Mouse (Mus musculus) bone marrow, adult 2 months (tissue): ENCODE data around the gene Gm49396. TPM values are rescaled to one million over a fixed set of nuclear protein-coding genes. Genes with fewer than 3 reads are reported as not detected.

Source experiments
- H3K27ac ChIP-seq: fragments of 200-500 bp; 2 replicates; pipeline ENCODE4 v1.5.1; 2012; ENCODE audit warnings: low read depth, mild to moderate bottlenecking, control low read depth, inconsistent platforms, low read length; ENCODE audit not compliant: control insufficient read depth, poor library complexity, insufficient read depth
- H3K4me1 ChIP-seq: fragments of 200-500 bp; 2 replicates; pipeline ENCODE4 v1.6.1; 2011; ENCODE audit warnings: low read length; ENCODE audit not compliant: control insufficient read depth, insufficient read depth
- H3K4me3 ChIP-seq: fragments of 200-500 bp; replicated peaks from 2 replicates; pipeline ENCODE3; 2011; ENCODE audit warnings: mild to moderate bottlenecking, low read depth, low read length, control low read depth; ENCODE audit not compliant: control insufficient read depth
- CTCF ChIP-seq: fragments of 200-500 bp; IDR thresholded peaks from 2 replicates; pipeline ENCODE4 v1.5.1; 2011; ENCODE audit warnings: low read length, control low read depth; ENCODE audit not compliant: control insufficient read depth, insufficient read depth
- POLR2A ChIP-seq: fragments of 200-500 bp; IDR thresholded peaks from 2 replicates; pipeline ENCODE4 v1.6.1; 2011; ENCODE audit warnings: low read depth, mild to moderate bottlenecking, control low read depth, low read length, borderline replicate concordance; ENCODE audit not compliant: control insufficient read depth
- WGBS: fragments of 180-500 bp; shearing (Covaris S2); methylation state at CpG from one replicate; pipeline ENCODE4 v1.1.7; 2018; 5-methylcytosine and 5-hydroxymethylcytosine counted together
- polyA plus RNA-seq: library from polyadenylated mRNA; stranded (reverse); fragments of >200 nt; gene quantifications from 2 replicates; pipeline ENCODE4 v1.2.4, GENCODE M21; 2011; ENCODE audit warnings: low replicate concordance; ENCODE audit not compliant: missing spikeins, insufficient read depth, insufficient read length

Gene Gm49396
- polyA plus RNA-seq, 1 experiment = 11.0 TPM

DNA sequence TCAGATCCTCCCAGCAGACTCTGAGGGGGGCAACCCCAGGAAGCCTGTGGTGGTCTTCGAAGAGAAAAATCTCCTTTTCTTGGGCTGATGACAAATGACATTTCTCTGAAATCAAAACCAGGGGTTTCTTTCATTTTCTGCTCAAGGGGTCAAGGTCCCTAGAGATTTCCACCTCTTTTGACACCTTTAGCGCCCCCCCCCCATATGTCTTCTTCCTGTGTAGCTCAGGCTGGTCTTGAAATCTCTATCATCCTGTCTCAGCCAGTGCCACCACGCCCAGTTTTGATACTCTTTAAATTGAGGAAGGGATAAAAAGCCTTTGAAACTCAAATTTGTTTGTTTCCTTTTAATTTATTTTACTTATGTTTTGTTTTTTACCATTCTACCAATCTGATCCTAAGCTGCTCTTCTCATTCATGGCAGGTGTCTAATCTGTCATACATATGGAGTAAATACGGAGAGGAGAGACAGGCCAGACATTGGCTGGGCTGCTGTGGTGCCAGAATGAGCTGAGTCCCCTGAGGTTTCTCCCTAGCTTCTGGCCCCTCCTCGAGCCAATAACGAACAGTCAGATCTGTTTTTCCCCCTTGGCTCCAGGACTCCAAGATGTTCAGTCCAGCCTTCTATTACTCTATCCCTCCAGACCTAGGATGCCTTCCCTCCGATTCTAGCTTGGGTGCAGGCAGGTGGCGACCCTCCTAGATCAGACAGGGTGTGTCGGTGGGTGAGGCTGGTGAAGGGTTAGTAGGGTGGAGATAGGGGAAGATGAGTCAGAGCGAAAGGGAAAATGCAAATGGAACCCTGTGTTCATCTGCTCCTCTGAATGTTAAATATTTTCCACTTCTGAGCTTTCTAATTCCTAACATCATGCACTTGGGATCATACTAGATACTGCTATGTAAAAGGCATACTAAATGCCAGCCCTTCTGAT, 30.7 kb downstream of the Gm49396 start:
- no peak for TF ChIP-seq CTCF
- TF ChIP-seq POLR2A = no peak
- peaks cover 3% of the 10 kb centered on the region; the same call in 1 of the 2 replicates for H3K4me1 ChIP-seq
- H3K4me3 ChIP-seq = no peak overlapping the region
- no peak overlapping the region for H3K27ac ChIP-seq
- 64% methylated on average over 10 of the region's 10 CpGs for WGBS

DNA sequence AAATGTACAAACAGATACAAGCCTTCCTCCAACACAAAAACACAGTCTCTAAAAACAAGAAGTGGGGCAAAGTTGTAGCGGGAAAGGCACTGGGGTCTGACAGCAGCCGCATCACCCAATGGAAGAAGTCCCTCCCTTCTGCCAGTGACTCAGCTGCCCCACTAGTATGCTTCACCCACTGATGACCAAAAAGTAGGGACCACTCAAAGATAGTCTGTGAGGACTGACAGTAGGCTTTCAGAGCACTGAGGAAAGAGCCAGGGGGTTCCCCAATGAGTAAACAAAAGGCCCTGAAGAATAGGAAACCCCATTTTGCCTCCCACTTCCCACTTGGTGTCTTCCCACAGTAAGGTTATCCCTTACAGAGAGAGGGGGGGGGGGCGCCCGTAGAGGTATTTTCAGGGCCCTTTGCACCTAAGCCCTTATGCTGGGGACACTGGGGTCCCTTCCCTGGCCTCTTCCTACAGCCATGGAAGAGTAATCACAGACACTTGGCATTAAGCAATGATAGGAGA, 31.4 kb downstream of the Gm49396 start:
- no peak overlapping the region for H3K27ac ChIP-seq
- no peak overlapping the region for H3K4me3 ChIP-seq
- 39% methylated on average over 4 of the region's 4 CpGs for WGBS
- TF ChIP-seq CTCF (no peak), POLR2A (no peak)
- H3K4me1 ChIP-seq = peaks cover 3% of the 10 kb centered on the region; the same call in 1 of the 2 replicates

DNA sequence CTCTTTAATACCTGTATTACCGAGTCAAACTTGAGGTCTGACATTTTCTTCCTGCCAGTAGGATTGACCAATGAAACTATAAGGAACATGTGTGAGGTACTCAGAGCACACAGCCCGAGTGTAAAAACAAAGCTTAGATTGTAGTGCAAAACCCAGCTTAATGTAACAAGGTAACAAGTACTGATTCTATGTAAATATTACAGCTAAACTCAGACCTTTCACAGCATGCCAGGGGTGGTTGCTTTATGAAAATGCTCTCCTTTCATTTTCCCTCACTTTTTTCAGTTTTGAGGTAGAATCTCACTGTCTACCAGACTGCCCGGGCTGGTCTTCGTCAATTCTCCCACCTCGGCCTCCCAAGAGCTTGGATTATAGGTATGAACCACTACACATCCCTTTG, 32.9 kb downstream of the Gm49396 start:
- H3K27ac ChIP-seq = no peak overlapping the region
- no peak for TF ChIP-seq POLR2A
- no peak for TF ChIP-seq CTCF
- 74% methylated on average over 5 of the region's 5 CpGs for WGBS
- H3K4me1 ChIP-seq = peaks cover 3% of the 10 kb centered on the region; the same call in 1 of the 2 replicates
- no peak overlapping the region for H3K4me3 ChIP-seq

DNA sequence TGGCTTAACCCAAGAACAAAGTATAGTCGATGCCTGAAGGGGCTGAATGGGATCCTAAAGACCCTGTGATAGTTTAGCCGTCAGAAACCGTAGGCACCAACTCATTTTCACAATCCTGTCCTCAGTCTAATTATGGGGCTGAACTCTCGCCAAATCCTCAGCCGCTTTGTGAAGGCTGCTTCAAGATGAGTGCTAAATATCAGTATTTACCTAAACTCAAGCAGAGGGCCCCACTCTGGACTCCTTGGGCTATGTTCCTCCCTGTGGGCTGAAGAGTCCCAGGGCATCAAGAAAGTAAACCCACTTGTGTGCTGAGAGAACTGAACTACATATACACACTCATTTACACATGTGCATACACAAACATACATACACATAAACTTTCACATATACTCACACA, 33.7 kb downstream of the Gm49396 start:
- Histone ChIP-seq H3K27ac (no peak overlapping the region), H3K4me1 (peaks cover 3% of the 10 kb centered on the region; the same call in 1 of the 2 replicates), H3K4me3 (no peak overlapping the region)
- 83% methylated on average over 5 of the region's 5 CpGs for WGBS
- TF ChIP-seq CTCF (no peak), POLR2A (no peak)

DNA sequence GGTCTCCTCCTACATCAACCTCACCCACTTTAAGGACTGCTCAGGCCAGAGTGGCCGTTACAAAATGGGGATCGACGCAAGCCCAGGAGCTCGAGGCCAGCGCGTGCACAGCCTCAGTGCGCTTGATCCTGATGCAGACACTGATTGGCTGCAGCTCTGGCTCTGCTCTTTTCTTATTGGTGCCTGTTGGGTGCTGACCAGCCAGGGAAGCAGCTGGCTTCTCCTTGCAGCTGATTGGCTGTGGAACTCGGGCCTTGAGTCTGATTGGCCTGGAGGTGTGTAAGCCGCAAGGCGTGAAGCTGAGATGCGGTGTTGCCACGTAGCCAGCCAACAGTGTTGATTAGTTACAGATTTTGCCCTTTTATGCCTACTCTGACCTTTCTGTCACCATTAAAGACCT, 35.6 kb downstream of the Gm49396 start, which contains the start of gene Zbtb32:
Gene Zbtb32 (minus strand): TSS at position 124 of the 400 bp plus-strand sequence.
- TF ChIP-seq POLR2A (no peak), CTCF (no peak)
- Histone ChIP-seq H3K27ac (no peak within 1 kb of the TSS), H3K4me1 (peaks cover 2% of the 10 kb centered on the region; the same call in 1 of the 2 replicates), H3K4me3 (no peak within 1 kb of the TSS)
- WGBS = 91% methylated on average over 12 of the region's 12 CpGs

DNA sequence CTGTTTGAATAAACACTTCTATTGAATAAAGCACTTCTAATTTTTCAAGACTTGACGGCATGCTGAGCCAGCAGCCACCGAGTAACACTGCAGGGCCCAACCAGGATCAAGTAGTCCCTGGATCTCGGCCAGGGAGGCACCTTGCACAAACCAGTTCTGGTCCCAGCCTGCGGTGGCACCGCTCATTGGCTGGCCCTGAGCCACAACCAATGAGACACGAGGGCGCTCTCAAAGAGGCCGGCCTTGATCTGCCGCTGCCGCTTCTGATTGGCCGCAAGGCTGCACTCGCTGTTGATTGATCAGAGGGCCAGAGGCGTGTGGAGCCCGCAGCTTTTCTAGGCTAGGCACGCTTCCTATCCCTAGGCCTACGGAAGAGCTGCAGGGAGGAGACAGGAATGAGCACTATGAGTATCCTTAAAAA, 36.8 kb downstream of the Gm49396 start:
- no peak overlapping the region for H3K4me3 ChIP-seq
- 5% methylated on average over 16 of the region's 16 CpGs for WGBS

DNA sequence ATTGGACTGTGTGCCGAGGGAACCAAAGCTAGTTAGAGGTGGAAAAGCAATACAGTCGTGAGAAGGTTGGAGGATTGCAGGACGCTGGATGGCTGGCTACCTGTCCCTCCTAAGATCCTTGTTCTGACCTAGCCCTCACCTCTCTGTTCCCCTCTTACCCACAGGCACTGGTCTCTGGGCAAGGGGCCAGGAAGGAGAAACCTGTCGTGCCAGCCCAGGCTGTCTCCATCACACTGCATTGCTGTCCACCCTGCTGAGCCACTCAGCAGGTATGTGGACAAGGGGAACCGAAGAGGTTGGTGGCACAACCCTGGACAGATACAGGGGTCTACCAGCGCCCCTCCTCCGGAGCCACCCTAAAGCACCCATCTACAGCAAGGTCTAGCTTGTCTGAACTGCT, 37.5 kb downstream of the Gm49396 start:
- no peak for TF ChIP-seq CTCF
- TF ChIP-seq POLR2A = no peak
- 65% methylated on average over 7 of the region's 7 CpGs for WGBS
- H3K27ac ChIP-seq = no peak overlapping the region

More for the DNA sequence above, 36.8 kb downstream of the Gm49396 start:
- Histone ChIP-seq H3K27ac (no peak overlapping the region), H3K4me1 (no peaks in the 10 kb centered on the region; the same call in 1 of the 2 replicates)
- TF ChIP-seq CTCF (no peak), POLR2A (no peak)

DNA sequence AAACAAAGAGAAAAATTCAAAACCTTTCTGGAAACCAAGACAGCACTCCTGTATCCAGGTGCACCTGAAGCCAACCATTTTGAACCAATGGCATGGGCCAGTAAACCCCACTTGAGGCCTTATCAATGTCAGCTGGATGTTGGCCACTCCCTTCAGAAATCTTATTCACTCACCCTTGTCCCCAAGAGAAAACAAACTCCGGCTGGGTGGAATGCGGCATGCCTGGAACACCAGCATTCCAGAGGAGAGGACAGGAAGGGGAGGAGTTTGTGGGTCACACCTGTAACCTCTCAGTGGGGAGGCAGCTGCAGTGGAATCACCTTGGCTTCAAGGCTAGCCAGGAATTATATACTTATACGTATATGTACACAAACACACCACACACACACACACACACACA, 39.4 kb downstream of the Gm49396 start:
- Histone ChIP-seq H3K4me3 (no peak overlapping the region), H3K27ac (no peak overlapping the region), H3K4me1 (no peaks in the 10 kb centered on the region; the same call in 1 of the 2 replicates)
- TF ChIP-seq CTCF (no peak), POLR2A (no peak)
- 78% methylated on average over 3 of the region's 3 CpGs for WGBS

More for the DNA sequence above, 37.5 kb downstream of the Gm49396 start:
- Histone ChIP-seq H3K4me1 (no peaks in the 10 kb centered on the region; the same call in 1 of the 2 replicates), H3K4me3 (no peak overlapping the region)
